Mouse (Mus musculus): ENCODE results near the gene Krt90.

- no peak for TF ChIP-seq CTCF (IDR thresholded peaks at IDR 0.05; ENCODE audit: low read depth)
- no peak for TF ChIP-seq EP300 (IDR thresholded peaks at IDR 0.05; ENCODE audit: low read depth)
Measured at GRCm38 (mm10) chr15:101536054-101536850, 26.5 kb downstream of the Krt90 start.
